15 mouse cellular contexts compared by ENCODE assay signal in genomic region chr3:108879129-108879528, GRCm38 (mm10). TPM values are rescaled to one million over a fixed set of nuclear protein-coding genes. Genes with fewer than 3 reads are reported as not detected.
DNase-seq lines count a peak whose midpoint lies in the region.
"Had no signal": no experiment of that assay in that cellular context is flagged by ENCODE, and none has a peak within 500 bp of the region (broad histone marks: within the 10 kb centered on the region; RNA-seq: fewer than 3 reads in every experiment).

No protein-coding gene starts in this region.

- peak; percentile 78 for DNase-seq in heart, adult 11 months
- DNase-seq in heart, adult 9 months (ENCODE audit: low spot score in 2 of 2): no peak
- peak; percentile 26 for DNase-seq in left cerebral cortex, postnatal 4 days
- no peak for DNase-seq in left cerebral cortex, postnatal 36 days (ENCODE audit: low spot score in 2 of 2)
- DNase-seq in testis, postnatal 10 days (ENCODE audit: low spot score): peak; percentile 52
- no peak for DNase-seq in testis, postnatal 14 days (ENCODE audit: low spot score)
- no peak for DNase-seq in ovary, postnatal 10 days (ENCODE audit: low spot score)
- DNase-seq: adrenal gland, adult 8-10 months; cerebellum, adult 9-10 months; embryo, embryonic 11 days; kidney, adult 9 months; kidney, postnatal 4 days; right cerebral cortex, postnatal 14 days; thymus, postnatal 4 days had no signal

- intact Hi-C loops in left cerebral cortex, postnatal 4 days (cut with DNase I): no loop called here
- intact Hi-C loops in left cerebral cortex, postnatal 36 days (cut with DNase I): no loop called here

RNA-seq across cellular contexts. Expression of gene Fndc7, which starts 10.7 kb away (rescaled TPM):
- under 1 TPM in 1 of 2 experiments, not detected in 1; 0.14 TPM for total RNA-seq in left cerebral cortex, postnatal 4 days (2021)
- not detected for total RNA-seq in left cerebral cortex, postnatal 36 days (2021)
- total RNA-seq: gastrocnemius, adult 8-10 months had no signal

RNA-seq across cellular contexts. Expression of gene Prpf38b, which starts 32.4 kb away (rescaled TPM):
- 10 to 100 TPM; 49.4 to 57.6 TPM for total RNA-seq in left cerebral cortex, postnatal 4 days (2021)
- 10 to 100 TPM; 28.0 to 54.5 TPM for total RNA-seq in left cerebral cortex, postnatal 36 days (2021)

RNA-seq across cellular contexts. Expression of gene Stxbp3, which starts 38.8 kb away (rescaled TPM):
- 10 to 100 TPM; 10.6 to 12.2 TPM for total RNA-seq in left cerebral cortex, postnatal 4 days (2021)
- 10 to 100 TPM; 22.4 to 23.7 TPM for total RNA-seq in left cerebral cortex, postnatal 36 days (2021)

Comparison
In these comparisons a context has a peak if more than half of its experiments do, and no peak if none do; other contexts are left out.
1. DNase-seq: peak in heart, adult 11 months (single experiment), left cerebral cortex, postnatal 4 days (single experiment) and testis, postnatal 10 days (single experiment); none in heart, adult 9 months (0 of 2), left cerebral cortex, postnatal 36 days (0 of 2), testis, postnatal 14 days (single experiment) and ovary, postnatal 10 days (single experiment).